Mouse (Mus musculus): ENCODE data around the gene Ikzf4.

Gene Ikzf4

GRCm38 (mm10) chr10:128612433-128613153 is 33.2 kb downstream of the Ikzf4 start:
- peak; percentile 72 to 82 for DNase-seq (ENCODE audit: low spot score in 2 of 2)

DNA sequence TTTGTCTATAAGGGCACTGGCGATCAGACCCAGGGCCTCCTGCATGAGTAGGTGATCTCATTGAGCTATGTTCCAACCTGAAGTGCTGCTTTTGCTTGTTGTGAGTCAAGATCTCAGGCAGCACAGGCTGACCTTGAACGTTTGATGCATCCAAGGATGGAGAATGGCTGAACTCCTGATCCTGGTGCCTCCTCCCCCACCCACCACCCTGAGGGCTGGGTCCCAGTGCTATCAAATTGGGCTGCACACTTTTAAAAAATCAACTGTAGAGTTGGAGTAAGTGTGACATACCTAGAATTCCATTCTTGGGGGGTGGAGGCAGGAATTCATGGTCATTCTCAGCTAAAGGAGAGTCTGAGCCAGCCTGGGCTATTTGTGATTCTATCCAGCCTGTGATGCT is 39.3 kb downstream of the Ikzf4 start:
- no peak for DNase-seq (ENCODE audit: low spot score in 2 of 2)

- DNase-seq (ENCODE audit: low spot score in 2 of 2) = no peak
Measured at GRCm38 (mm10) chr10:128602470-128603128, 43.2 kb downstream of the Ikzf4 start.

GRCm38 (mm10) chr10:128601499-128601898 is 44.3 kb downstream of the Ikzf4 start:
- no peak for DNase-seq (ENCODE audit: low spot score in 2 of 2)

GRCm38 (mm10) chr10:128598476-128598875 is 47.3 kb downstream of the Ikzf4 start:
- no peak for DNase-seq (ENCODE audit: low spot score in 2 of 2)

GRCm38 (mm10) chr10:128592797-128593196 is 53.0 kb downstream of the Ikzf4 start:
- DNase-seq (ENCODE audit: low spot score in 2 of 2) = no peak

- DNase-seq (ENCODE audit: low spot score in 2 of 2) = no peak
Measured at GRCm38 (mm10) chr10:128591436-128591835, 54.4 kb downstream of the Ikzf4 start.

DNA sequence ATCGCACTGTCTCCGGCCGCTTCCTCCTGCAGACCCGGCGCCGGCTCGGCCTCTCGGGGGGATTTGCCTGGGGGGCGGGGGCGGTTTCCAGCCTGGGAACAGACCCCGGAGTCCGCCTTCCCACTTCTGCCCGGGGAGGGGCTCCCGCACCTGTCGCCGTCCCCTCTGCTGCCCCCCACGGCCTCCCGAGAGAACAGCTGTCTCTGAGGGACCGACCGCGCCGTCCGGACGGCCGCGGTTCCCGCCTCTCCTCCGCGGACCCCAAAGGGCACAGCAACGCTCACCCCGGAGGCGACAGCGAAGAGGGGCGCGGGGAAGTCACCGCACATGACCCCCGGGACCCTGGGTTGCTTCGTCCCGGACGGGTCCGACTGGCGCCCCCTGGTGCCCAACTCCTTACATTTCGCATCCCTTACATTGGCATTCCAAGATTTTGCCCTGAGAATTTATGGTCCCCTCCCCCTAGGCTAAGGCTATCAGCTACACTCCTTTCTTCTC is 55.5 kb downstream of the Ikzf4 start:
- no peak for DNase-seq (ENCODE audit: low spot score in 2 of 2)

DNA sequence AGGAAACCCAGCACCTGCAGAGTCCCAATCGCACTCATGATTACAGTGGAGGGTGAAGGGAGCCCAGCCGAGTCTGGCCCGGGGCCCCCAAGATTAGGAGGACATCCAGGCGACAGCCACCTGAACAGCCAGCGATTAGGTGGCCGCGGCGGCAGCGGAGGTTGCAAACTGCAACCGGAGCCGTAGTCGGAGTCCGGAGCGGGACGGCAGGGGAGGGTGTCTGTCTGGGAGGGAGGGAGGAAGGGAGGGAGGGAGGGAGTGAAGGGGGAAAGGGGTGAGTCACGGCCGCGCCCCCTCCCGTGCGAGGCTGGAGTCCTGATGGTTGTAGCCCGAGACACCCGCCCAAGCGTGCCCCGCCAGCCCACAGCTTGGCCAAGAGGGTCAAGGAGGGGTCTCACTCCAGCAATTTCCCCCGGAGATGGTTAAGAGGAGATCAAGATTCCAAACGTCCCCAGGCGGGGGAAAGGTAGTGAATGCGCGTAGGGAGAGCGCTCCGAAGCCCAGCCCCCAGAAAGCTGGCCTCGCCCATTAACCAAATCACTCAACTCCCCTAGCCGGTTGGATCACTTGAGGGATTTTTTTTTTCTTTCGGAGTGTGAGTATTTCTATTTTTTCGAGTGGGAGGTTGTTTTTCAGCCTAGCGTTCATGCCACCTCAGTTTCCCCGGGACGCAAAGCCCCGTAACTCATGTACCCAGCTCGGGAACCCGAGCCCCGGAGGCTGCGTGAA is 56.2 kb downstream of the Ikzf4 start, which contains the start of gene Erbb3:
Gene Erbb3 (minus strand): TSS at position 189 of the 729 bp plus-strand sequence.
- DNase-seq (ENCODE audit: low spot score in 2 of 2) = peak in 1 of 2 experiments; percentile 16

- no peak for DNase-seq (ENCODE audit: low spot score in 2 of 2)
Measured at GRCm38 (mm10) chr10:128588775-128589463, 56.9 kb downstream of the Ikzf4 start.

- no peak for DNase-seq (ENCODE audit: low spot score in 2 of 2)
Measured at GRCm38 (mm10) chr10:128588136-128588535, 57.7 kb downstream of the Ikzf4 start.

GRCm38 (mm10) chr10:128587697-128588096 is 58.1 kb downstream of the Ikzf4 start:
- DNase-seq (ENCODE audit: low spot score in 2 of 2) = no peak

DNA sequence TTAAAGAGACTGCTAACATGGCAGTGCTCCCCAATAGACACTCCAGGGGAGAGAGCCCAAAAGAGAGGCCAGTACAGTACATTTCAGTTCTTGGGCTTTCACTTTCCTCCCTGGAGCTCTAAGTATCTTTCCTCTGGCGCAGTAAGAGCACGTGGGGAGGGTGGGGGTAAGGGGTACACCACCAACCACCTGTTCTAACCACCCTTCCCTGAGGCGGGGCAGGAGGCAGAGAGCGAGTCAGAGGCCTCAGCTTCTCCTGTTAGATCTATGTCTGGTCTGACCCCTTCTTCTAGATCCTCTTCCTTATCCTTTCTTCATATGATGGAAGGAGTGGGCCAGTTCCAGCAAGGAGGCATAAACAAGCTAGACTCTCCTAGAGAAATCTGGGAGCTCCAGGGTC is 58.7 kb downstream of the Ikzf4 start:
- DNase-seq (ENCODE audit: low spot score in 2 of 2) = no peak

- DNase-seq (ENCODE audit: low spot score in 2 of 2) = no peak
Measured at GRCm38 (mm10) chr10:128586546-128586945, 59.2 kb downstream of the Ikzf4 start.

GRCm38 (mm10) chr10:128584386-128584785 is 61.4 kb downstream of the Ikzf4 start:
- no peak for DNase-seq (ENCODE audit: low spot score in 2 of 2)

- DNase-seq (ENCODE audit: low spot score in 2 of 2) = no peak
Measured at GRCm38 (mm10) chr10:128583644-128584043, 62.1 kb downstream of the Ikzf4 start.
